Mouse (Mus musculus) cerebellum, adult 9-10 months (tissue): ENCODE measurements at regions not wholly inside any gene's neighbourhood (a gene's known extent, or its start where the extent isn't known, plus 50 kb on each side); places are given as distances from the start of the nearest gene placed in this dataset.
A peak's percentile ranks its signal among the peaks of the same experiment; 100 is the strongest.

ENCODE experiments used
- DNase-seq: peaks from one replicate; pipeline ENCODE4 v3.0.0; 2022

GRCm38 (mm10) chr6:52105031-52105593 is 53.0 kb downstream of the Hoxa1 start:
- DNase-seq: no peak

- DNase-seq: no peak
These were observed 54.0 kb downstream of the Hoxa1 start for GRCm38 (mm10) chr6:52104141-52104540.

GRCm38 (mm10) chr6:52103661-52104060 is 54.5 kb downstream of the Hoxa1 start:
- no peak for DNase-seq

DNA sequence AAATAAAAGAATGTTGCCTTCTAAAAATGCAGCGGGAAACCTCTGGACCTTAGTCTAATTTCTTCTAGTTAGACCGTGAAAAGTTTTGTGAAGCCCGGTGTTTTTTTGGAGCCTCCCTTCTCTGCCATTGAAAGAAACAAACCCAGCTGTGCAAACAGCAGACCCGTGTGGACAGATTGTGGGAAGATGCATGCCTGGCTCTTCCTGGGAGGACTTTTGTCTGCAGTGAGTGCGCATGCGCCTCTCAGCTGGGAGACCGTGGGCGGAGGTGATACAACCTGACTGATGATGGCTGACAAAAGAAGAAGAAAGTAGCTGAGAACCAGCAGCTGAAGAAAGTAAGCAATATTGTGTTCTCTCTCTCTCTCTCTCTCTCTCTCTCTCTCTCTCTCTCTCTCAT is 55.4 kb downstream of the Hoxa1 start:
- no peak for DNase-seq

DNA sequence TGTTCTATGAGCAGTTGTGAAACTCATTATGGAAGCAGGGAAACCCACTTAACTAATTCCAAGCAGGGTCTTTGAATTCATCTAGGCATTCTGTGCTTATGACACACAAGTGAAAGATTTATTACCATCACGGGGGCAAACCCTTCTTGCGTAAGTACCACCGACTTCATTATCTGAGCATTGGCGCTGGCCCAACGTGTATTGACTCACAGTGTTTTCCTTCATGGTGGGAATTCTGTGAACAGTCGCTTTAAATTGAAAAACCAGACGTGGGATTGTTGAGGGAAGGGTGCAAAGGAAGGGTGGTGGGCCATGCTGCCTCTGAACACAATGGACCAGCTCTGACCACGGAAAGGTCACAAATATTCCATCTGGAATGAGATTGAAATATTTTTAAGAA is 55.9 kb downstream of the Hoxa1 start:
- DNase-seq: no peak

GRCm38 (mm10) chr6:52101209-52101608 is 56.9 kb downstream of the Hoxa1 start:
- DNase-seq: no peak

DNA sequence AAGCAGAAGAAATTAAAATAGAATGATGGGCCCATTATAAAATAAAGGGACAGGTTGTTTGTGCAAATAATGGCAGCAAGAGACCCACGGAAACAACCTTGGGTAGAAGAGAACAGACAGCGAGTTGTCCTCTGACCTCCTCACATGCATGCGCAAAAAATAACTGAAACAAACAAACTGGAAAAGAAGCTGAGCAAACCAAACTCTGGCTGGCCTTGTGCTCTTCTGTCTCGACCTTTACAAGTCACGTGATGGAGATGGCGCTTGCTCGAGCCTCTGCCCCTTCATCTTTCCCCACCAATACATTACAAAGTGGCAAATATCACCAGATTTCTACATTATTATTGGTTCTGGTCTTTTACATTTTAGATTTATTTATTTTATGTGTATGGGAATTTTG is 59.3 kb downstream of the Hoxa1 start:
- no peak for DNase-seq

GRCm38 (mm10) chr6:52095575-52095974 is 62.5 kb downstream of the Hoxa1 start:
- no peak for DNase-seq

DNA sequence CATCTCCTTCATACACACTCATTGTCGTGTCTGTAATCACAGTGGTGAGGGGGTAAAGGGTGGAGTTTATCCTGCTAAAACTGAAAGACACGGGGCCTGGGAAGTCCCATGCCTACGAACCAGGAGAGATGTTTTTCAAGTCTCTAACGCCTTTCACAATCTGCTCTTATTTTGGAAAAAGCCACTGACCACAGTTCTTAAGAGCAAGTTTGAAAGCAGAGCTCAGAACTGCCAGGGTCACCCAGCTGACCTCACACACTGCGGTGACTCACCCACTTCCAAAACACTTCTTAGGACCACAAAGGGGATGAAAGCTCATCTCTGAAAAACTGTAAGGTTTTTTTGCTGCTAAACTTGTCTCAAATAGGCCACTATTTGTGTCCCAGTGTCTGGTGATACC is 66.7 kb downstream of the Hoxa1 start:
- DNase-seq: no peak

DNA sequence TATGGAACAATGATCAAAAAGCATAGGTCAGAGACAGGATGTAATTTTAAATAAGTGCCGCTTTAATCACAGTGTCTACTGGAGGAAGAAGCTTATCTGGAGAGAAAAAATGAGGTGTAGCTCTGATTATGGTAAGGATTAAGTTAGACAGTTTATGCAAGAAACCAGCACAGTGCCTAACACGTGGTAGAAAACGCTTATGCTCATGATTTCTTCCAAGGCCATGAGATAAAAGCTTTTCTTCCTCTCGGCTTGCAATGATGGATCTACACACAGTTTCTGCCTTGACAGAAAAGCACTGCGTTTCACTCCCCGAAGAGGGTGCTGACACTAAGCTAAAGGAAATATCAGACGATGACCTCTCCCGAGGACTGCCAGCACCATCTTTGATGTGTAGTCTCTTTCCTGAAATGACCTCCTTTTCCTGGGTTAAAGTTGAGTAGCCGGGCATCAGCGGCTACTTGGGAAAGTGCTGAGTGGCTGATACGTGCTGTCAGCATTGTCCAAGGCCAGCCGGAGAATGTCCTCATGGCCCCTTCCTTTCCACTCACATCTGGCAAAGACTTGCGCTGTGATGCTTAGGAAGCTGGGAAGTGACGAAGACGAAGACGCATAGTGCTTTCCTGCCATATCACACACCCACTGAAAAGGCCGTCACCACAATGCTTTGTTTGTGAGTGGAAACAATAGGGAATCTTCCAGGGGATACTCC is 72.0 kb downstream of the Hoxa1 start:
- DNase-seq: no peak

DNA sequence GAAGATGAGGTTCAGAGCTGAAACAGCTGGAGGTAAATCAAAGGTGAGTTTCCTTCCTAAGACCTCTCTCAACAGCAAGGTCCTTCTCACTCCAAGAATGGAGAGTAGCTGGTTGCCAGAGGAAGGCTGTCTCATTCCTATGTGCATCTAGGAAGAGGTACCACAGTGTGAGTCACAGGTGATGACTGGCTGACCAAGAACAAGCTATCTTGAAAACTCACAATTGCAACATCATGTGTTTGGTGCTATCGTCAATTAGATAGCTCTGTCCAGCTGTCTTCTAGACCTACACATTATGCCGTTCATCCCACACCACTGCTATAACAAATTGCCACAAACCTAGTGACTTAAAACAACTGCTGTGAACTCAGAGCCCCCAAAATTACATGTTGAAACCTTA is 72.3 kb upstream of the Skap2 start:
- no peak for DNase-seq

DNA sequence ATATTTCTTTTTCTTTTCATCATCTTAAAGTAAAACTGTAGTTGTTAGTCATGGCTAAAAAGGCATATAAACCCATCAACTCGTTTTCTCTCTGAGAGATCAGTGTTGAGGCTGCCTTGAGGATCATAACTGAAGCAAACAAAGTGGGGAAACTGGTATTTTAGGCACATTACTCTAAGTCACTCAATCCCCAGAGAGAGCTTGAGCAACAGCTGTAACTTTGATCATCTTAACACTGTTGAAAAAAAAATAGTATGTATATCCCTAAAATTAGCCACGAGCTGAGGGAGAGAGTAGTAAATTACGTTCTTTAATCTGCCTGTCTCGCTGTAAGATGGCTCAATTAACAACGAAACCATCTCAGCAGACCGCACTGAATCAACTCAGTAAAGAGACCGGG is 67.2 kb upstream of the Skap2 start:
- DNase-seq: no peak

DNA sequence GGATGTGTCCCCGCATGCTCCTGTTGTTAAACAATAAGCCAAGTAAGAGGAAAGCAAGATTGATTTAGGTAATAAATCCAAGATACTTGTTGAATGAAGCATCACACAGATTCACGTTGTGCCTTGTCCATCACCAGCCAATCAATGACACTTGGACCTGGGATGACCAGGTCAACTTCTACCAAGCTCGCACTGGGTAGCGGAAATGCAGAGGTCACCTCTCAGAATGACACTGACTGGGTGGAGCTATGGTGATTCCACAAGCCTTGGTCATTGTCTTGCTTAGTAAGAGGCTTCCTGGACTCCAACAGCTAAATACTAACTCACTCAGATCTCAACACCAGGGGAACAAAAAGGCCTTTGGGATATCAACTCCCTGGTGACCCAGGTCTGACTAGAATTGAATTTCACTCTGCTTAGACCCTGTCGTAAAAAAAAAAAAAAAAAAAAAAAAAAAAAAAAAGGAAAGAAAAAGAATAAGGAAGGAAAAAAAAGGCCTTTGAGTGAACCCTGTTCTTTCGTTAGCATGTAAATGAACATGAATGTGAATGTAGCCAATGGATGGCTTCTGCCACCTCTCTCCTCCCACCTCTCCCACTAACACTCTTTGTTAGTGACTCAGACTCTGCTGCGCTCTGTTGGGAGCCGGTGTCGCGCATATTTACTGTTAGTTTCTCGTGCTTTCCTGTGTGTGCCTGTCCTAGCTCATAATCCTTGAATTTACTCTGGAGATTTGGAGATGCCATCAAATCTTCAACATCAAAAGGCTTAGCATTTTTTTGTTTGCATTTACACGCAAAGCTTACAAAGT is 66.4 kb upstream of the Skap2 start:
- DNase-seq: no peak

DNA sequence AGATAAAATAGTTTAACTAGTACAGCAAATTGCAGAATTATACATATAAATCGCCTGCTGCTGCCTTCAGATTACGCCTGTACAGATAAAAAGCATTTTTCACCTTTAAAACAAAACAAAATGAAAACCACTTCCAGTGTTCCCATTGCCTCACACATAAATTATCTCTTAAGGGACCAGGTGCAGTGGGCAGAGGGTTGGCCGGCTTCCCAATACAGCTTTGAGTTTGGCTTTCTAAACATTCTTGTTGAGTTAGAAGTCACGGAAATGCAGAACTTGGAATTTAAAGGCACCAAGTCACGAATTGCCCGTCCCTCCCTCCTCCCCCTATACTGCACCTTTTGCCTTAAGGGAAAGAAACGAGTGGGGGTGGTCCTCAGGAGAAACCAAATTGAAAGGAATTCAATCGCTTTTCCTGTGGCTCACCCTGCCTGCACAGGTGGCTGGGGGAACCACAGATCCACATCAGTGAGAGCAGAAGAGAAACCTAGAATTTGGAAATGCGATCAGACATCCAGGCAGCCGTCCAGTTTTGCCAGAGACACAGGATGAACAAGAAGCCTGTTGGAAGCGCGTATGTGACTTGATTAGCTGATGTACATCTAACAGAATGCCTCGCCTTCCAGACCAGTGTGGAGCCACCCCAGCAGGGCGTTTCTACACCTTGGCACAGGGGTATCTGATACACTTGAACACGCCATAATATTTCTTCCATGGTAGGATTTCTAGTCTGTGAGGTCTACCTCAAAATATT is 64.0 kb upstream of the Skap2 start:
- no peak for DNase-seq

DNA sequence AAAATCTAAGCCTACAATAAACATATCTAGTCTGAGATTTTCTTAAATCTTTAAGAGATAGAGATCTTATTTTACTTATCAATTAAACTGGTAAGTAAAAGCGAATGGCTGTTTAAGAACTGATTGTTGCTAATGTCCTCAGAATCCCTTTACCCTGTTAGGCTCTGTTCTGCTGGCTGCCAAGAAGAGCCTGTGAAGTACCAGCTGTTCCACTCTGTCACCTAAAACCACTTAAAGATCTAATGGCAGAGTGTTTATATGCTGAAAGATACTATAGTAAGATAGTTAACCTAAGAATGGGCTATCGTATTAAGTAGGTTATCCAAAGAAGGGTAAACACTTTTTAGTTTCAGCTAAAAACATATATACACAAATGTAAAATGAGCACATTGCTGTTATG is 62.6 kb upstream of the Skap2 start:
- DNase-seq: no peak

- DNase-seq: no peak
These were observed 54.8 kb upstream of the Skap2 start for GRCm38 (mm10) chr6:52067151-52067550.

GRCm38 (mm10) chr6:52065652-52066051 is 53.3 kb upstream of the Skap2 start:
- no peak for DNase-seq

- peak; percentile 14 for DNase-seq
These were observed 52.0 kb upstream of the Skap2 start for GRCm38 (mm10) chr6:52064176-52065015.
